Mouse (Mus musculus): ENCODE data around the gene Usp47. TPM values are rescaled to one million over a fixed set of nuclear protein-coding genes. Genes with fewer than 3 reads are reported as not detected.
A peak's percentile ranks its signal among the peaks of the same experiment; 100 is the strongest.
"Not testable (repeated sequence)": the region's sequence is repeated elsewhere in the genome, so short reads cannot be mapped to it uniquely, and the experiment has no call there.

The Usp47 gene
- total and polyA plus RNA-seq, 3 experiments: 5.2 to 64.5 (median 58.8) TPM

DNA sequence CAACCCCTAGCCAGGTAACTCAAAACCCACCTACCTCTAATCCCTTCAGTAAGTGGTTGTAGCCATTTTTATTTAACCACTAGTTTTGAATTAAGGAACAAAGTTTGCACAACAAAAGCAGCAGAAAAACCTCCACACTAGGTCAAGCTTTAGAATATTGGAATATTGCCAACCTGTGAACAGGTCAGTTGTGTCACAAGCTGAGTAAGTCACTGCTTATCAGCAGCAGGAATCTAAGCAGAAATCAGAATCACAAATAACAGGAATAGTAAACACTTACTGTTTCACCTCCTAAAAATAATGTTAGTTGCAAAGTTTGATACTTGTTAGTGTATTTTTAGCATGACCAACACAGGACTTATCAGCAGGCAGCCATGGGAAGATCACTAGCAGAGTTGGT, 17.0 kb downstream of the Usp47 start:
- DNase-seq: peak; percentile 19

DNA sequence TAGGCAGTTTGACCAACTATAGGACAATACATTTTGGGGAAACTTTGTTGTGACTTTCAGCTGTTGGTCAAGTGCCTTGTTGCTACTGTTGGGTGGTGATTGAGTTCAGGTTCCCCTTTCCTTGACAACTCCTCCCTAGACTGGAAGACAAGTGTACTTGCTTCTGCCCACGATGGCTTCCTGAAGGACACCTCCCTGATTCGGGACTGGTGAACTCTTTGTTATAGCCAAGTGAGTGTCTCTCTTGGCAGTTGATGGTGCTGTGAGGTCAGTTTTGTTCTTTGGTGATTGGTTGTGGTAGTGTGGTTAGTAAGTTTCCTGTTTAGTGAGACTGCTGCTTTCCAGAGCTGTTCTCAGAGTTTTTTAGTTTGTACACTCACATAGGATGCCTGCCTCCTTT, 19.5 kb downstream of the Usp47 start:
- DNase-seq: no peak

DNA sequence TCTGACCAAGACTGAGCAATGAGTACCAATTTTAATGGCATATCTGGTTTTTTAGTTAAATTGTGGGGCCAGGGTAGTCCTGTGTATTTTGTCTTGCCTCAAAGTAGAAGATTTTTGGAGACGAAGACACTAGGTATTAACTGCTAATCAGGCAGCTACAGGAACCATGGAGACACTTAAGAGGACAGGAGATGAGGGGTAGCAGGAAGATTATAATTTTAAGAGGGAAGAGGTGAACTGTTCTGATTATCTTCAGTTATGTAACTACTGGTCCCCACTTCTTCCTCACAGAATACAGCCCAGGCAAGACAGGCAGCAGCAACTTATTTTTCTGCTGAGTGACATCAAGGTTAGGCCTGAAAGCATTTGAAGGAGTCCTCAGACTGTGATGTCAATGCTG, 21.9 kb downstream of the Usp47 start:
- DNase-seq: no peak

DNA sequence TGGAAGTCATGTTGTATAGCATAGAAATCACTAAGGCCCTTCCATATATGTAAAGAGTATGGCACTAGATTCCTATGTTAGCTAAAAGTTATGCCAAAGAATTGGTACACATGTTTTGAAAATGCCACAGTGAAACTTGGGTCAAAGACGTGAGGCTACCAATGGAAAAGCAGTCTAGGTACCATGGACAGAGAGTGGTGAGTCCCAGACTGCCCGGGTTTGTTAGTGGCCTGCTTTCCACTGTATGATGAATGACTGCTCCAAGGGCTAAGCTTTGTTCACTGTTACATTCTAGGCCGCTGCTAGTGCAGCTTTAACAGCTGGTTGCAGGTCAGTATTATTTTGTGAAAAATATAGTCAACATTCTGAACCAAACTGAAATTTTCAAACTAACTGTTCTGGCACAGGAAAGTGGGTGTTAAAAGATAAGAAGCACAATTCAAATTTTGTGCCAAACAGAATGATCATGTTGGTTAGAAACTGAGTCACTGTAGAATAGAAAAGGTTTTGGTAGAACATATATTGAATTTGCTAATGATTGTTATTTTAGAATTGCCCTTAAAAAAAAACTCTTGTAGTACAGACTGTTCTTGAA, 22.6 kb downstream of the Usp47 start:
- no peak for DNase-seq

DNA sequence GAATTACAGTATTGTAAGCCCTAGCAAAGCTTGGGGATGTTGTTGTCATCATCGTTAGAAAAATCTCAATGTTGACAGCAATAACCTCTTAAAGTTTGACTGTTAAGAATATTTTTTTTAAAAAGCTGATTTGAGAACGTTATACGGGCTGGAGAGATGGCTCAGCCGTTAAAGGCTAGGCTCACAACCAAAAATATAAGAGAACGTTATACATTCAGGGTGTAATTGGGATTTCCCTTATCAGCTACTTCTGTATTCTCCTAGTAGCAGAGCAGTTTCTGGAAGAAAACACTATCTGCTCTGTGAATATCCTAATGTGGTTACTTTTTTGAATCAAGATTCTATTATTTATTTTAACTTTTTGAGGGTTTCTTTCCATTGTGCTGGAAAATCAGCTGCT, 25.3 kb downstream of the Usp47 start:
- no peak for DNase-seq

DNA sequence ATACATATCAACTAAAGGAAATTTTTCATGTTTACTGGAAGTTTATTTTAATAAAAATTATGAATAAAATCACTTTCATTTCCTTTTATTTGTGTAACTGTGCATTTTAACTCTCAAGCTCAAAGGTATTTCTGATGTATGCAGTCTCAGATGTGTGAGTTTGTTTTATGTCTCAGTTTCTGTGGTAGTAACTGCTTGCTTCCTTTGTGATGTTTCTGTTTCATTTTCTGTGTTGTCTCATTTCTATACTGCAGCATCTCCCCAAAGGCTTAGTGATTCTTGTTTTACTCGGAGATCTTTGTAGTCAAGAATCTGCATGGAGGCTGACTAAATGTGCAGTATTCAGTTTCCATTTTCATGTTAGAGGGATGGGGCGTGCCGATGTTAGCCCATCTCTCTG, 30.4 kb downstream of the Usp47 start:
- no peak for DNase-seq

DNA sequence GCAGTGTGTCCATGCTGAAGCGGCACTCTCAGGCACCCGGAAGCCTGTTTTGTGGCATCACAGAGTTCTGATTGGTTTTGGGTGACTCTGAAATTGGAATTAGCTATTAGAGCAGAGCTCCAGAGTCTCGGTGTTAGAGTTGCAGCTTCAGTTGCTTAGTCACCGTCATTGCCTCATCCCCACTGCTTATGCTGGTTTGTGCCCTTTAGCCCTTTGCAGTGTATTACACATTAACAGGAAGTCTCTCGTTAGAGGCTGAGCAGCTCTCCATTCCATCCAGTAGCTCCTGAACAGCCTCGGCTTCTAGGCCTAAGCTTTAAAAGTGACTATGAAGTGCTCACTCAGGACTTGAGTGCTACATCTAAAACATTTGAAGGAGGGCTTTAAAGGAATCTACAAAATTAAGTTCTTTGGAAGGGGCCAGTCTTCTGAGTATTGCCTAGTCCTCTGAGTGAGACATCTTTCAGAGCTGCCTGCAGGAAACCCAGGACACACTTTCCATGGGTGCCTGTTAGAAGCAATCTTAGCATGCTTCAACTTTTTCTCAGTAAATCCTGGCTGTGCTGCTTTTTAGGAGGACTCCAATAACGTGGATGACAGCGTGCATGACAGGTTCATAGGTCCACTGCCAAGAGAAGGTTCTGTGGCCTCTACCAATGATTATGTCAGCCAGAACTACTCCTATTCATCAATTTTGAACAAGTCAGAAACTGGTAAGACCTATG, 32.8 kb downstream of the Usp47 start:
- DNase-seq: peak; percentile 61

DNA sequence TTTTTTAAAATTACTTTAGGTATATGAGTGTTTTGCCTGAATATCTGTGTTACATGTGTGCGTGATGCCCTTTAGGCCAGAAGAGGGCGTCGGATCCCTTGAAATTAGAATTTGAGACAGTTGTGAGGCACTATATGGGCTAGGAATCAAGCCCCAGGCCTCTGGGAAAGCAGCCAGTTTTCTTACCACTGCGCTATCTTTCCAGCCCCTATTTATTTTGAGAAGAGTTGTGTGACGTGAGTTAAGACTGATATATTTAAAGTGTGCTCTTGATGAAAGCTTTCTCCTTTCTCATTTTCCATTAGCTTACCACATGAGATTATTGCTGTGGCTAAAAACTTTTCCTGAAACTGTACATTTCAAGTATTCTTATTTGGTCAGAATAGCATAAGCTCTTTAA, 51.6 kb downstream of the Usp47 start:
- DNase-seq: no peak

DNA sequence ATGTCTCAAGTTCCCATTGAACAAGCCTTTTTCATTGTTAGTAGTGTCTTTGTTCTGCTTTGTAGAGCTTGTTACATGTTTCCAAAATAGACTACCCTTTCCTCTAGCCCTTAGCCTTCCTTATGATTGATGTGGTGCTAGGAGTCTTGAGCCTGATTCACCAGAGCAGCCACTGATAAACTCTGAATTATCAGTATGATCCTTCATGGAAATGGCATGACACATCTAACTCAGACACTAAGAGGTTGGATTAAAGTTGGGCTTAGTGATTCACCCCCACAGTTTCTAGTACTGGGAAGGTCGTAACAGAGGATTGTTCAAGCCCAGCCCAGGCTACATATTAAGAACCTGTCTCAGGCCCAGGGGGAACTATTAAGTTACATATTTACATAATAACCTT, 59.3 kb downstream of the Usp47 start:
- peak; percentile 51 for DNase-seq

DNA sequence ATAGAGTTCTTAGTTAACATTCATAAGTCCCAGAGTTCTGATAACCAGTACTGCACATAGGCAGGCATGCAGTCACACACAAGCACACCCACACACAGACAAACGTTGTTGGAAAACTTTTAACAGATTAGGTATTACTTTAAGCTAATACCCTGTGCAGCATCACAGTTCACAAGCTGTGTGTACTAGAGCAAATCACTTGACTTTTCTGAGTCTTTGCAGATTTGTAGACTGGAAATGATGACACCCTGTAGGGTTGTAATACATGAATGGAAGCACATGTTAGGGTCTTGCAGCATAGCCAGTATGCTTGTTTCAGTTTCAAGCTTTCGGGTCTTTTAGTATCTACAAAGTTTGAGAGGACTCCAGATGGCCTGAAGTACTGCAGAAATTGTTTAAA, 60.9 kb downstream of the Usp47 start:
- no peak for DNase-seq

DNA sequence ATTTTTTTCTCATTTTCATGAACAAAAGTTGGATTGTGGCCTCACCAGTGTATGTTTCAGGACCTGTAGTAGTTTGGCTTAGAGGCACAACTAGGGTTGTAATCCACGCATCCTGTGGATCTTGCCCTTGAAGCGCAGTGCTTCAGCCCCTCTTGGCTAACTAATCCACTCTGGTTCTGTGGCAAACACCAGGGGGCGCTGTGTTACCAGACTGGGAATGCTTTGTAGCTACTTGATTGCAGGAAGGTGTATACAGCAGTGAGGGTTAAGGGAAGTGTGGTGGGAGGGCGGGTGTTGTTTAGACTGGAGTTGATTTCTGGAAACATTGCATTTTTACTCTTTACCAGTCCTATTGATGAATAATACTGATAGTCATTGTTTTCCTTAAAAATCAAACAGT, 61.8 kb downstream of the Usp47 start:
- peak; percentile 82 for DNase-seq

DNA sequence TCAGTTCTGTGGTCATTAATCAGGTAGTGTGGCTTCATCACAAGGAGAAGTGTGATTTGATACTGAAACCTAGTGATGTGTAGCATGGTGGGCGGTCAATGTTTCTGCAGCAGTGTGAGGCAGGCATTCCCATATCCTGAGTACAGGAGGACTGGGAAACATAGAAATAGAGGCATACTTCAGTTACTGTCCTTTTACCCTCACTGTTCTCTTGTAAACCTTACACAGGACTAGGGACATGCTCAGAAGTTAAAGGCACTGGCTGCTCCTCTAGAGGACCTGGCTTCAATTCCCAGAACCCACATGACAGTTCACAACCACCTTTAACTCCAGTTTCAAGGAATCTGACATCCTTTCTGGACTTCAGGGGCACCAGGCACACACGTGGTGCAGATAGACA, 62.9 kb downstream of the Usp47 start:
- no peak for DNase-seq

DNA sequence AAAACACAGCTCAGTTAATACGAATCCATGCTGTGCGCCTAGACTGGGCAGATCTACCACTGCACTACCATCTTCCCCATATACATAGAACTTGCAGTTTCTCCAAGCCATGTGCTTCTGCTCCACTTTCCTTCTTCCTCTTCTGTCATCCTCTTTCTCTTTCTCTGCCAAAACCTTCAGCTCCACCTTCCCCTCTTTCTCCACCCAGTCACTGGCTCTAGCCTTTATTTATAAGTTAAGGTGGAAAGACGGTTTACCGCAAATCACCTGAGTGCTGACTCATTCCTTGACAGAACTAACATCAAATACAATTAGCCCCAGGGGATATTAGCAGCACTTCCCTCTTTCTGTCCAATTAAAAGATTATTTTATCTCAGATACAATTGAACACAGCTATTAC, 71.6 kb downstream of the Usp47 start:
- DNase-seq: not testable (repeated sequence)

DNA sequence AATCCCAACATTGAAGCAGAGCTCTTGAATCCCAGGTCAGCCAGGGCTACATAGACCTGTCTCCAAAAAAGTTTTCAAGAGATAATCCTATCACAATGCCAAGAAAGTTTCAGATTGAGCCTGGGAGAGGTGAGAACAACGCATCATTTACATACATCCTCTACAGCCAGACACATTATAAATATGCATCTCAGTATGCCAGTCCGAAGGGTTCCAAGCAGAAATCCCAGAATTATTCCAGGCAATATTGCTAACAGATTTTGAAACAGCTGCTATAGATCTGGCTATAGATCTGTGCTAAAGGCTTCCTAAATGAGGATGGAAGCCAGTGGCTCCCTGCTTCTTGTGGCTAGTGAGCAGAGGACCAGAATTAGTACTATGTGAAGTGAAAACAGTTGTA, 77.6 kb downstream of the Usp47 start:
- DNase-seq: no peak

DNA sequence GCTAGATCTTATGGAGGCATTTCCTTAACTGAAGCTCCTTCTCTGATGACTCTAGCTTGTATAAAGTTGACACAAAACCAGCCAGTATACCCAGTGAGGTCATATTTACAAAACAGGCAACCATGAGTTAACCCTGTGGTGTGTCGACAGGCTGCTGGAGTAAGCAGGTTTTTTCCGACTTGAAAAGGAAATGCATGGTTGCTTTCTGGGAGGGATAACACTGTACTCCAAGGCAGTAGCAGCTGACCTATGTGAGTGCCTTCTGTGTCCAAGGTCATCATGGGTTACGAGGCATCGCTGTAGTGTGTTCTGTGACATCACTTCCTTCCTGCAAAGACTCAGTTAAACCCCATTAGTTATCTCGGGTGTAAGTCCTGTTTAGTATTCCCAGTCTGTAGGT, 79.6 kb downstream of the Usp47 start:
- DNase-seq: no peak

DNA sequence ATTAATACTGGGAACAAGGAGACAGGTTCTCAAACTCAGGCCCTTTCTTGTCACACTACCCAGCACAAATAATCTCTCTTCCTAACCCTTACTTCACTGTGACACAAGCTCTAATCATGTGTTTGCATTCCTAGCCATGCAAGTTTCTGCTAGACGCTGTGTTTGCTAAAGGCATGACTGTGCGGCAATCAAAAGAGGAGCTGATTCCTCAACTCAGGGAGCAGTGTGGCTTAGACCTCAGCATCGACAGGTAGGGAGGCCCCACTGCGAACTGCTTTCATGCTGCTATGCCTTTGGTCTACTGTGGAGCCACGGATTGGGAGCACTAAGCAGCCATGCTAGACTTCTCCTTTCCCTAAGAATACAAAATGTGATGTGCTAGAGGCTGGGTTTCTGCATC, 80.5 kb downstream of the Usp47 start:
- DNase-seq: no peak

DNA sequence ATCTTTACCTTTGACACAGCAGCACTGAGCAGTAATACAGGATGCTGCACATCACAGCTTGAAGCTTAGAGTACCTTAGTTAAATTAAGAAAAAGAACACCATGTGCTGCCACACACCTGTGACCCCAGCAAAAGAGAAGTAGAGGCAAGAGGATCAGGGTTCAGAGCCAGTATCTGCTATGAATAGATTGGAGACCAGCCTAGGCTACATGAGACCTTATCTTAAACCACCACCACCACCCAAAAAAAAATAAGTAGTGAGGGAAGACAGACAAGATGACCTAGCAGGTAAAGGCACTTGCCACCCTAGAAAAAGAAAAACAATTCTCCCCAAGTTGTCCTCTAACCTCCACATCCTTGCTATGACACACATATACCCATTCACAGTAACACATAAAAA, 85.5 kb downstream of the Usp47 start:
- no peak for DNase-seq

DNA sequence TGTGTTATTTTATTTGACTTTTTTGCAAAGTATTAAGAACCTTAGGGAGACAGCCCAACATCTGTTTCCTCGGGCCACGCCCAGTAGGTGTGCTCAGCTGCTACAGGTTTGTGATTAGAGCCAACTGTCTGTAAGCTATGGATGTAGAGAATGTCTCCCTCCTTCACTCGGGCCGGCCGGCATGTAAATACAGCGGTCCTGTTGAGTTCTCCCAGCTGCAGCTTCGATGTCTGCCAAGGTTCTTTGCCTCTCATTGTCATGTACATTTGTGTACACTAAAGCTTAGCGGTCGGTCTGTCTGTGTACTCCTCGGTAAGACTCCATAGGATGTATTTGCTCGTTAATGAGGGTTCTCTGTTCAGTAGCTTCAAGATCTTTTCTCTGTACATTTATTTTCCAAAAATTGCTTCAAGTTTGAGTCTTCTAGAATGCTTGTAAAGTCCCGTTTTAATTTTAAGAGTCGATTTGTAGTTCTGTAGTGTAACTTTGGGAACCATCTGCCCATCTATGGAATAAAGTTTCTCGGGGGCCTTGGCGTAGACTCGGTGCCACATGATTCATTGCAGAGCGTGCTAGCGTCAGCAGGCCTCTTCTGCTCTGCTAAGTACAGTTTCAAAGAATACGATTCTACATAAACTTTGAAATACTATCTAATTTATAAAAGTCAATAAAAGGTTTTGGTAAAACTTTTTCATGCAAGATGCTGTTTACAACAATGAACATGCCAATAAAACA, 87.5 kb downstream of the Usp47 start:
- no peak for DNase-seq

DNA sequence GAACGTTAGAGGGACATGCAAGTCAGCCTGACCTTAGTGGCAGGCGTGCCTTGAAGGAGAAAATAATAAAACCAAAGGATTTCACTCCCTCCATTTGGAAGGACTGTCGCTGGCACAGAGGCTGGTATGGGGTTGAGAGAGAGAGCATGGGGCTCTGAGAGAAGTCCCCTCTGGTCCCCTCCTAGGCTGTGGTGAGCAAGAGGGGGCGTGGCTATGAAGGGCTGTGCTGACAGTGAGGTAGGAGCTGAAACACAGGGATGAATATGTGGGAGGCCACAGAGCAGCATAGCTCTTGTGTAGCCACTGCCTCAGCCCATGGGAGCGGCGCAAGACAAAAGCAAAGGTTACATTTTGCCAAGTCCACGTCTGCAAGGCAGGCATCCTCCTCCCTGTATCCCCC, 94.2 kb downstream of the Usp47 start:
- no peak for DNase-seq

DNA sequence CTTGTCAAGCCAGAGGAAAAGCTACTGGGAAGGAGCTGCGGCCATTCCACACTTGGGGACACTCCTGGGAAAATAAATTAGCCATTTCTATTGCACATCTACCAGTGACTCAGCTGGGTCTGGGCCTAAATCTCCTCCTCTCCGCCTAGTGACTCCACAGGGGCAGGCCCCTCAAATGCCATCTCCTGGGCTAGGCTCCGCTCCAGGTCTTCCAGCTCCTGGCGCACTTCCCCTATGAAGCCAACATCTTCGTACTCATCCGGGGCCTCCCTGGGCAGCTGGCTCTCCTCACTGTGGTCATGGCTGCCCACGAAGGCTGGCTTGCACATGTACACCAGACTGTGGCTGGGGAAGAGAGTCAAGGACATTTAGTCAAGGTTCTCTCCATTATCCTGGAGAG, 94.8 kb downstream of the Usp47 start:
- DNase-seq: peak; percentile 69

DNA sequence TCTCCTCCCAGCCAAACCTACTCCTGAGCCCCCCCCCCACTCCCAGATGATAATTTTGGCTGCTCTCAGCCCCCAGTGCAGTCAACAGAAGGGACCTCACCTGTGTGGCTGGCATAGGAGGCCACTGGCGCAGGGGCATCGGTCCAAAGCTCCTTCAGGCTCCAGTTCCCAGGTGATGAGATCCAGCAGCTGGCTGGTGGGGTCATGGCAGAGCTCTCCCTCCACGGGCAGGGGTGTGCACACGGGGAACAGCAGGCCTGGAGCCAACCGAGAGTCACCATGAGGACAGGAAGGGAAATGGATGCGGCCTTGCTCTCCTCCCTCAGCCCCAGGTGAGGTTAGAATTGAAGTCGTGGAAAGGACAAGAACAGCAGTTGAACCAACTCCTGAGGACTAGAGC, 95.9 kb downstream of the Usp47 start:
- no peak for DNase-seq

DNA sequence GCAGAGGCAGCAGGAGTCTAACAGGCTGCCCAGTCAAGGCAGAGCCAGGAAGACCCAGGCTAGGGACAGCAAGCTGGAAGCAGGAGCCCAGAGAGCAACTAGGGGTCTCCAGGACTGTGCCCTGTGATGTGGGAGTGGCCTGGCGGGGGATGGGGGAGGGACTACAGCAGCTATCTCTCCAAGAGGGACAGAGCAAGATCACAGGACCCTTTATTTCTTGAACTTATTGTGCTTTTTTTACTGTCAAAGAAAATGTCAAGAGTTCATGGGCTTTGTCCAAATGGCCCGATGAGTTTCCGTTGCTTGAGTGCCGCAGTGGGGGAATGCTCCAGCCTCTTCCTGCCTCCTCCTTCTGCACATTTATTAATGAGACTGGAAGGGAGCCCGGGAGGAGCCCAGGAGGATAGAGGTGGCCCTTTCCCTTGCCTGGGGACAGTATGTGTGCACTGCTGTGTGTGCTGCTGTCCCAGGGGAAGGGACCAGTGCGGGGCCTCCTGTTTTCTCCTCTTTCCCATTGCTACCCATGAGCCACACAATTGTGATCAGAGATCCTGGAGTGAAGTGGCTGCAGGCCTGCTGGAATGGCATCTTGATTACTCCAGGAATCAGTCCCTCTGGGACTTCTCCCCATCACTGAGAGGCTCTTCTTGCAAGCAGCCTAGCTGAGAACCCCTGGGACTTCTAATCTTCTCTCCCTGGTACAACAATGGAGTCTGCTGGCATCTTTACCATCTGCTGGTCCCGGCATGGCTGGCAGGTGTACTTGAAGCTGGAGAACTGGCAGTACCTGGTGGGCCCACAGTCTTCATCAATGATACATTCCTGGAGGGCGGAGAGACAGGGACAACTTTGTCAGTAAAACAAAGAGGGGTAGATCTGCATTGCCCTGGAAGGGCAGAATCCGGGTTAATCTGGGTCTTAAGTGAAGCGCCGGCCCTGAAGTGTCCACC, 97.8 kb downstream of the Usp47 start:
- peak; percentile 48 for DNase-seq

Measured in adrenal gland, adult 2 months (tissue).